Mouse (Mus musculus): ENCODE results near the gene Hmces.
A peak's percentile ranks its signal among the peaks of the same experiment; 100 is the strongest.
"Not testable (repeated sequence)": the region's sequence is repeated elsewhere in the genome, so short reads cannot be mapped to it uniquely, and the experiment has no call there.

Hmces gene

GRCm38 (mm10) chr6:87914326-87915102, 779 bp downstream of the Hmces start:
- DNase-seq (ENCODE audit: low spot score in 2 of 2) = peak in 1 of 2 experiments; percentile 40

GRCm38 (mm10) chr6:87915939-87916338, 2.2 kb downstream of the Hmces start:
- DNase-seq (ENCODE audit: low spot score in 2 of 2) = no peak

GRCm38 (mm10) chr6:87921201-87921600, 7.5 kb downstream of the Hmces start:
- DNase-seq (ENCODE audit: low spot score in 2 of 2) = no peak

- no peak for DNase-seq (ENCODE audit: low spot score in 2 of 2)
Measured at GRCm38 (mm10) chr6:87923624-87924023, 9.9 kb downstream of the Hmces start.

GRCm38 (mm10) chr6:87935037-87935436, 21.3 kb downstream of the Hmces start:
- no peak for DNase-seq (ENCODE audit: low spot score in 2 of 2)

- DNase-seq (ENCODE audit: low spot score in 2 of 2) = no peak
Measured at GRCm38 (mm10) chr6:87937178-87937788, 23.5 kb downstream of the Hmces start.

GRCm38 (mm10) chr6:87938941-87939340, 25.2 kb downstream of the Hmces start:
- no peak for DNase-seq (ENCODE audit: low spot score in 2 of 2)

- DNase-seq (ENCODE audit: low spot score in 2 of 2) = no peak
Measured at GRCm38 (mm10) chr6:87942179-87942578, 28.4 kb downstream of the Hmces start.

- DNase-seq (ENCODE audit: low spot score in 2 of 2) = not testable (repeated sequence)
Measured at GRCm38 (mm10) chr6:87962457-87962856, 48.7 kb downstream of the Hmces start.

GRCm38 (mm10) chr6:87970041-87970440, 56.3 kb downstream of the Hmces start:
- DNase-seq (ENCODE audit: low spot score in 2 of 2) = no peak

GRCm38 (mm10) chr6:87979728-87980127, 66.0 kb downstream of the Hmces start:
- no peak for DNase-seq (ENCODE audit: low spot score in 2 of 2)

GRCm38 (mm10) chr6:87980374-87981029, 66.8 kb downstream of the Hmces start:
- peak; percentile 76 to 84 for DNase-seq (ENCODE audit: low spot score in 2 of 2)

- DNase-seq (ENCODE audit: low spot score in 2 of 2) = peak in 1 of 2 experiments; percentile 44
Measured at GRCm38 (mm10) chr6:87981030-87981485, 67.3 kb downstream of the Hmces start.

GRCm38 (mm10) chr6:87981547-87982256, 68.0 kb downstream of the Hmces start, which contains the start of gene H1fx:
H1fx (minus strand) TSS chr6:87981637.
- peak; percentile 72 to 73 for DNase-seq (ENCODE audit: low spot score in 2 of 2)

- DNase-seq (ENCODE audit: low spot score in 2 of 2) = no peak
Measured at GRCm38 (mm10) chr6:87982506-87982905, 68.8 kb downstream of the Hmces start.
